Mouse (Mus musculus) B cell, adult 2 months (primary cell): ENCODE measurements around the gene Atf7.
A peak's percentile ranks its signal among the peaks of the same experiment; 100 is the strongest.
"Not testable (repeated sequence)": the region's sequence is repeated elsewhere in the genome, so short reads cannot be mapped to it uniquely, and the experiment has no call there.

Experiments used
- DNase-seq, 2 experiments: peaks; one replicate each; pipeline ENCODE4 v3.0.0; 2022

The Atf7 gene

DNA sequence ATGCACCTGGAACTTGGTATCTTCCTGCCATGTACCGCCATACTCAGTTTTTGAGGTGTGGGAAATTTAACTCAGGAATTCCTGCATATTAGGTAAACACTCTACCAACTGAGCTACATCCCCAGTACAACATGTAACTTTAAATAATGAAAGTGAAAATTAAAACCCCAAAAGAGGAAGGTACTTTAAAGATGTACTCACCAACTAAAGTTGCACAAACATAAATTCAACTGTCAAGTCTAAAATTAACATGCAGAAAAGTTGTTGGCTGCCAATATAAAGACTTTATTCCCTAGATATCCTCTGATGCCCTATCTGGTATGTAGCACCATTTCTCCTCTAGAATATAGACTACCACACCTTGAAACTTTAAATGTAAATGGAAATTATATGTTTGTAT lies 7.6 kb downstream of the Atf7 start:
- DNase-seq: peak; percentile 7 to 13

DNA sequence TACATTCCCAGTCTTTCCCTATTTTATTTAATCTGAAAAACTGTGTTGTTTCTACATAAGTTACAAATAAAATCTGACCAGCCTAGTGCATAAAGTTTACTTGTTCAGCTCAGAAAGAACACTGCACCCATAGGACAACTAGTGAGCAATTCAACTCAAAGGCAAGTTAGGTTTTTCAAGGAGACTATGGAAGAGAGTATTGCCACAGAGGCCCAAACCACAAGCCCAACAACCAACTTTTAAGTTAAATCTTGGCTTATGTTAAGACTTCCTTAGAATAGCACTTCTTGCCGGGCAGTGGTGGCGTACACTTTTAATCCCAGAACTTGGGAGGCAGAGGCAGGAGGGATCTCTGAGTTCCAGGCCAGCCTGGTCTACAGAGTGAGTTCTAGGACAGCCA lies 9.1 kb downstream of the Atf7 start:
- no peak for DNase-seq

DNA sequence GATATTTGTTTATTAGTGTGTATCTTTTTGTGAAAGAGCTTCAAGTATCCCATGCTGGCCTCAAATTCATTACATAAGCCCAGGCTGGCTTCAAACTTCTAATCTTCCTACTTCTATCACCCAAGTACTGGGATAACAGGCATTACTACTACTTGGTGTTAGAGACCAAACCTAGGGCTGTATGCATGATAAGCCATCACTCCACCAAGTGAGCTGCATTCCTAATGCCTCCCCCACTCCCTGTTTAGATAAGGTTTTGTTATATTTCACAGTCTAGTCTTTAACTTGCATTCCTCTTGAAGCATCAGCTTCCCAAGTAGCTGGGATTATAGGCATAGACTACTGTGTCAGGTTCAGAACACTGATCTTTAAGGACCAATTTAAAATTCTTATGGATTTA lies 11.0 kb downstream of the Atf7 start:
- no peak for DNase-seq

GRCm38 (mm10) chr15:102612966-102613365 lies 12.3 kb downstream of the Atf7 start:
- peak; percentile 25 to 27 for DNase-seq

GRCm38 (mm10) chr15:102608586-102608985 lies 16.7 kb downstream of the Atf7 start:
- not testable (repeated sequence) for DNase-seq

GRCm38 (mm10) chr15:102593996-102594656 lies 31.1 kb downstream of the Atf7 start:
- no peak for DNase-seq

DNA sequence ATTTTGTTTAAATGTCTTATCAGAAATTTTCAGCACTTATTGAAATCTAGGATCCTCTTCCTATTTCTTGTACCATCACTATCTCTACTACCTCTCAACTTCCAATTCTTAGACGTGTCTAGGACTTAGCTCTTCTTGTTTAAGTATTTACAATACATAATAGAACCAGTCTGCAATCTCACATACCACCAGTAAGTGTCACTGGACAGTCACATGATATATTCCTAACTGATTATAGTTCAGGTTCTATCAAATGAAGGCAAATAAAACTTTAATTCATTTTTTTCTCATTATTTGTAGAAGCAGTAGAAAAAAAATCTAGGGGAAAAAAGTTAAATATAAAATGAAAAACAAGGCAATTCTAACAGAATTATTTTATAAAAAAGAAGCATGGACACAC lies 32.6 kb downstream of the Atf7 start:
- DNase-seq: no peak

GRCm38 (mm10) chr15:102590567-102590966 lies 34.7 kb downstream of the Atf7 start:
- no peak for DNase-seq

- DNase-seq: no peak
Observed at GRCm38 (mm10) chr15:102589826-102590225, 35.4 kb downstream of the Atf7 start.

DNA sequence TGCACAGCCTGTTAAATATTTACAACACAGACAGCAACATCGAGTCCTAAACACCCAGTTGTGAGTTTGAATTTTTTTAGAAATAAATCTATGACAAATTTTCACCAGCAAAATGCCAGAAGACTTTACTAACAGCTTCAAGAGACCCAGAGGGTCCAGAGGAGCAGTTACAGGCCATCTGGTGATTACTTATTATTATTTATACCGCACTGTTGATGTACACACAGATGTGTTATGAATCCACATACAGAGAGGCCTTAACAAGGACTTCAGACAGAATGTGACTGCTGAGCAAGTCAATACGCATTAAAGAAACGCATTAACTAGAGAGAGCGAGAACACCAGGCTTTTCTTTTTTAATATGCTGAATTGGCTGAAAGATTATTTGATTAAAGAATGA lies 39.8 kb downstream of the Atf7 start:
- no peak for DNase-seq

DNA sequence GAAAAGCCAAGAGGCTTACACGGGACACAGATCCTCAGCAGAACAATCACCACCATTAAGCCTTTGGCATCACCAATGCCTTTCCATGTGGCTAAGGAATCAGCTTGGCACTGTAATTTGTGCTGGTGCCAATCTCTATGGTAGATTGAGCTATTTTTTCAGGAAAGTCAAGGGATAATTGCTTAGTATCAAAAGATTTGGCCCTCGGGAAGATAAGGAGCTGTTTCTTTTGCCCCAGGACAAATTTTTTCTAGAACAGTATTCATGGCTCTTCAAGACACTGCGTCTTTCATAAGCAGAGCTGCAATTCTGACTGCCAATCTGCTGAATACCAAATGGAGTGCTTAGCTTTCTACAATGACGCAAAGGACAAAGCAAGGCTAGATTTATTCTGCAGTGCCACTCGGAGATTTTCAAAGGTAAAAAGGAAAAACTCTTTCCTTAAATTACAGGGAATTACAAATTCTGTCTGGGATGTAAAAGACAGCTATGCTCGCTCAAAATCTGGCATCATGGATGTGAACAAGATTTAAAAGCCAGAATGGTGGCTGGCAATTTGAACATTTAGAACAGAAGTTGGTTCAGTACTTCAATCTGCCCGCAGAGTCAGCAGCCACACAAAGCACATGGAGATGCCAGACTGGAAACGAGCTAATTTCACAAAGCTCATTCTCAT lies 41.4 kb downstream of the Atf7 start:
- no peak for DNase-seq

GRCm38 (mm10) chr15:102581205-102581604 lies 44.1 kb downstream of the Atf7 start:
- DNase-seq: no peak

DNA sequence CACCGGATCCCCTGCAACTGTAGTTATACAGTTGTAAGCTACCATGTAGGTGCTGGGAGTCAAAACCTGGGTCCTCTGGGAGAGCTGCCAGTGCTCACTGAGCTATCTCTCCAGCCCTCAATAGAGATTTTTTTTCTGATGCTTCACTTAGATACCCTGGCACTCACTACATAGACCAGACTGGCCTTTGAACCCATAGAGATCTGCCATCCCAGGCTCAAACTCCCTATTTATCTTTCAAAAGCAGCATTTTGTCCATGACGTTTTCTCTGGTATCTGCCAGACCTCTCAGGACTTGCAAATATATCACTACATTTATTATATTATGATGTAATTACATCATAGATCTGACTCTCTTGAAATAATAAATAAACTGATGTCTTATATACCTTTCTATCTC lies 46.9 kb downstream of the Atf7 start:
- no peak for DNase-seq

DNA sequence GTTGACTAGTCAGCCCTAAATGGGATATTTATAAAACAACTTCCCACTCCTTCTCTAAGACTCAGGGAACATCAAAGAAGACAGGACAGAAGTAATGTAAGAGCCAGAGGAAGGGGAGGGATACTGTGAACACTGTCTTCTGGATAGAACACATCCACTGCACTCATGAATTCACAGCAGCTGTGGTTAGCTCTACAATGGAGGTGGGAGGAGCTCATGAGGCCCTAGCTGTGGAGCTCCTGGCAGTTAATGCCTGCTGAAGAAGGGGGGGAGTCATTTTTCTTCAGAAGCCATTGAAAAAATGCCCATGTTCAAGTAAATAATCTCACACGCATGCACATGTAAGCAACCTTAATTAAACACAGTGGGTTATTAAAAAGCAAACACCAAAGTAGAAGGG lies 48.3 kb downstream of the Atf7 start:
- no peak for DNase-seq

DNA sequence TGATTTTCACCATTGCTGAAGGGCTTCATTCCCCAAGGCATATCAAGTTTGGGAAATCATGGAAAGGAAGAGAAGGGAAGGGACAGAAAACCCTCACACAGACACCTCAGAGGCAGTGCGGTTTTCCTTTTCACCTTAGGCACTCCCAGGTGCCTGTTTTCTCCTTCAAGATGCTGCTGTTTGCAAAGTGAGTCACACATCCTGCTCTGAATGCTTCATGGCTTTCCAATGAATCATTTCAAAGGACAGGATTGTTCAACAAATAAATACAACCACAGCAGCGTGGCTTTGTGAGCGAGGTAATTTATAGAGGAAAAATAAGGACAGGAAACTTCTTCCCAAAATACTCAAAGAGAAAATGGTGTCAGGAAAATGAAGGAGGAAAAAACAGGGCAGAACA lies 53.2 kb downstream of the Atf7 start:
- DNase-seq: no peak

DNA sequence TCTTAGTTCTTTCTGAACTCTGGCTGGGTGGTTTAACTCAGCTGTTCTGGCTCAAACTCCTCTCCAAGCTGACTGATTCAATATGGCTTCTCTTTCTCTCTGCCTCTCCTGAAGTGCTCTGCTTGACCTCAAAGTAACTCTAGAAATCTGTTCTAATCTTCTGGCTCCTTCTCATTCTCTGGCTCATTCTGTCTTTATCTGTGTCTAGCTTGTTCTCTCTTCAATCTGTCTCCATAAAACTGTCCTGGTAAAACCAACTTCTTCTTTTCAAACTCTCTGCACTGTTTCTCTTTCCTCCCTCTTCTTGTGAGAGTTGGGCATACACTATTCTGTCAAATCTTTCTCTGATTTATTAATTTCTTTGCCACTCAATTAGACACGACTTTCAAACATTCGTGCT lies 57.4 kb downstream of the Atf7 start:
- no peak for DNase-seq

DNA sequence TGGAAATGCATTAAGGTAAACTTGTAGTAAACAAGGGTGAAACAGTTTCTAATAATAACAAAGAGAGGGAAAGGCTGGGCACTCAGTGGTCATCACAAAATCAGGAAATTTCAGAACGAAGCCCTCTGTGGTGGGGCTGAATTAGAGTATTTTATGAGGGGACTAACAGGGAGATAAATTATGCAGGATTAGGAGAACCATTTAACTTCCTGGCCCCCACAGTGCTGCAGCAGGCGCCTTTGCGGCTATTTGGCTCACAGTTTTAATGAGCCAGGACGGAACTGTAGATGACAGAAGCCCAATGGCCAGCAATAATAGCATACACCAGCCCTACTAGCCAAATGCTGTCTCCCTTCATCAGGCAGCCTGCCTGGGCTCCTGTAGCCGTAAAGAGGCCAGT lies 61.6 kb downstream of the Atf7 start:
- no peak for DNase-seq

GRCm38 (mm10) chr15:102563061-102563460 lies 62.2 kb downstream of the Atf7 start:
- DNase-seq: no peak

- no peak for DNase-seq
Observed at GRCm38 (mm10) chr15:102562491-102562890, 62.8 kb downstream of the Atf7 start.

- no peak for DNase-seq
Observed at GRCm38 (mm10) chr15:102557580-102557979, 67.7 kb downstream of the Atf7 start.

- DNase-seq: no peak
Observed at GRCm38 (mm10) chr15:102555581-102555980, 69.7 kb downstream of the Atf7 start.

GRCm38 (mm10) chr15:102552599-102552998 lies 72.7 kb downstream of the Atf7 start:
- DNase-seq: no peak

GRCm38 (mm10) chr15:102547478-102547877 lies 77.8 kb downstream of the Atf7 start:
- DNase-seq: no peak

DNA sequence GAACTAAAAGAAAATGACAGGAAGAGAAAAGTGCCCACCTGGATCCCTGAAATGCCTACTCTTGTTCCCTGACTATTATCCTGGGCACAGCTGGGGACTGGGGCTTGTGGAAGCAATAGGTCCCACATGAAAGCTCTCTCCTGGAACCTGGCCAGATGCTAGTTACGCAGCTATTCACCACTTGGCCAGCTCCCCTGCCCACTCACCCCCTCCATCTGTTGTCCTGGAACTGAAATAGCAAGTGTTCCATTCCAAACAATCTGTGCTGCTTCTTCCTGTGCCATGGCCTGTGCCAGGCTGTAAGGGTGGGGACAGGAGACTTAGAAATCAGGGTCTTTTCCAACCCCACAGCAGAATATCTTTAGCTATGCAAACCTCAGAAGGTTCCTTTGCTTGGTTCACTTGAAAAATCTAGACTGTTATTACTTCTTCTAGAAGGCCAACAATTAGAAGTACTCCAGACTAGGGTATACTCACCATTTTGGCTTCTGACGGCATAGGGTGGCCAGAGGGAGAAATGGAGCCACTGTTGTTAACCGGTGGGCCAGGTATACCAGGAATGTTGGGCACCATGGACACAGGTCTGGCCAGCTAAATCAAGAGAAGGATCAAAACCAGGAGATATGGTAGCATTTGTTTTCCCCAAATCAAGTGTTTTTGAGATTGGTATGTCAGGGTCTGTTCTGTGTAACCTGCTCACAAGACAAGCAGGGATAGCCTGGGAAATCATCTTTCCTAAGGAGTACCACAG lies 78.4 kb downstream of the Atf7 start:
- DNase-seq: no peak
